Mouse (Mus musculus): ENCODE data around the gene Polm. TPM values are rescaled to one million over a fixed set of nuclear protein-coding genes. Genes with fewer than 3 reads are reported as not detected.

Gene Polm
- total RNA-seq, 2 experiments from 2014 or later: 12.1 to 14.0 TPM

Other genes starting within 250 kb of the Polm start
- gene Mrps24, start 122.3 kb downstream of the Polm start, total RNA-seq (2021): 10 to 100 TPM; 67.6 to 72.2 TPM
- gene Urgcp, start 75.6 kb downstream of the Polm start, total RNA-seq (2021): 10 to 100 TPM; 63.9 to 73.3 TPM
- 10 to 100 TPM; 76.8 to 78.0 TPM for gene Dbnl, start 49.5 kb downstream of the Polm start, total RNA-seq (2021)
- gene Pgam2, start 34.3 kb downstream of the Polm start, total RNA-seq (2021): 10 to 100 TPM; 14.4 to 14.8 TPM
- 1 to 10 TPM; 4.8 to 8.3 TPM for gene Aebp1, start 23.9 kb upstream of the Polm start, total RNA-seq (2021)
- gene Pold2, start 40.3 kb upstream of the Polm start, total RNA-seq (2021): 10 to 100 TPM; 23.5 to 25.2 TPM
- not detected for gene Myl7, start 60.8 kb upstream of the Polm start, total RNA-seq (2021)
- gene Gck, start 112.1 kb upstream of the Polm start, total RNA-seq (2021): 1 to 10 TPM; 2.4 to 3.7 TPM
- gene Ykt6, start 117.7 kb upstream of the Polm start, total RNA-seq (2021): 10 to 100 TPM; 68.2 to 73.2 TPM
- 1,000 to 10,000 TPM; 1,105 to 1,153 TPM for gene Camk2b, start 228.3 kb upstream of the Polm start, total RNA-seq (2021)